ENCODE assay signal across 18 mouse cellular contexts in genomic region chr6:88815036-88815435, GRCm38 (mm10). TPM values are rescaled to one million over a fixed set of nuclear protein-coding genes. Genes with fewer than 3 reads are reported as not detected.
DNase-seq lines count a peak whose midpoint lies in the region; ATAC-seq lines count a peak whose summit lies in the region.
"Had no signal": no experiment of that assay in that cellular context is flagged by ENCODE, and none has a peak within 500 bp of the region (broad histone marks: within the 10 kb centered on the region; RNA-seq: fewer than 3 reads in every experiment).

No protein-coding gene starts in this region.

- H3K27ac ChIP-seq in hindbrain, embryonic 10.5 days: peak overlapping the region; percentile 35; the same call in 1 of the 2 replicates
- H3K27ac ChIP-seq in hindbrain, embryonic 12.5 days: no peak overlapping the region
- no peak overlapping the region for H3K27ac ChIP-seq in neural tube, embryonic 14.5 days (ENCODE audit: low read depth, low read length)
- H3K27ac ChIP-seq in midbrain, embryonic 11.5 days (ENCODE audit: low read depth, low read length): no peak overlapping the region
- H3K27ac ChIP-seq: liver, embryonic 15.5 days; stomach, embryonic 15.5 days had no signal

- no peak overlapping the region for H3K4me3 ChIP-seq in hindbrain, embryonic 10.5 days
- no peak overlapping the region for H3K4me3 ChIP-seq in hindbrain, embryonic 12.5 days
- no peak overlapping the region for H3K4me3 ChIP-seq in neural tube, embryonic 14.5 days (ENCODE audit: low read depth, low read length)
- no peak overlapping the region for H3K4me3 ChIP-seq in midbrain, embryonic 11.5 days (ENCODE audit: low read depth, low read length)
- H3K4me3 ChIP-seq: erythroblast, embryonic 14.5 days; heart, embryonic 12.5 days; liver, embryonic 15.5 days; stomach, embryonic 15.5 days had no signal

- no peak overlapping the region for H3K9ac ChIP-seq in hindbrain, embryonic 12.5 days
- H3K9ac ChIP-seq in neural tube, embryonic 14.5 days (replicated peaks; ENCODE audit: low read depth, low read length): no peak overlapping the region
- H3K9ac ChIP-seq in midbrain, embryonic 11.5 days (ENCODE audit: low read length): no peak overlapping the region
- H3K9ac ChIP-seq: heart, embryonic 12.5 days; liver, embryonic 15.5 days; stomach, embryonic 15.5 days had no signal

- WGBS in hindbrain, embryonic 10.5 days: 49% methylated on average over 3 of the region's 3 CpGs
- 47% methylated on average over 3 of the region's 3 CpGs for WGBS in hindbrain, embryonic 12.5 days
- 45% methylated on average over 3 of the region's 3 CpGs for WGBS in neural tube, embryonic 14.5 days
- WGBS in midbrain, embryonic 11.5 days: 53% methylated on average over 3 of the region's 3 CpGs

- no peaks in the 10 kb centered on the region for H3K36me3 ChIP-seq in hindbrain, embryonic 10.5 days
- no peaks in the 10 kb centered on the region for H3K36me3 ChIP-seq in hindbrain, embryonic 12.5 days
- H3K36me3 ChIP-seq in neural tube, embryonic 14.5 days (ENCODE audit: control insufficient read depth, insufficient read depth, low read length): no peaks in the 10 kb centered on the region
- H3K36me3 ChIP-seq in midbrain, embryonic 11.5 days (ENCODE audit: control insufficient read depth, insufficient read depth, low read length): no peaks in the 10 kb centered on the region
- H3K36me3 ChIP-seq: heart, embryonic 12.5 days had no signal

- DNase-seq in hindbrain, embryonic 10.5 days (ENCODE audit: low spot score): no peak
- DNase-seq in neural tube, embryonic 10.5 days (ENCODE audit: extremely low spot score, low spot score): no peak
- peak; percentile 39 for DNase-seq in midbrain, embryonic 11.5 days (ENCODE audit: low spot score, missing footprints)
- DNase-seq in right cerebral cortex, adult 18-20 months: no peak
- DNase-seq: adrenal gland, postnatal 25 days; cerebellum, adult 9-11 months; heart, postnatal 4 days; kidney, adult 11 months; kidney, postnatal 10 days; right cerebral cortex, postnatal 14 days had no signal

- ATAC-seq in hindbrain, embryonic 12.5 days (ENCODE audit: low FRiP score): no peak
- peak; percentile 41; the same call in 1 of the 2 replicates for ATAC-seq in neural tube, embryonic 14.5 days (ENCODE audit: low read depth)
- no peak for ATAC-seq in midbrain, embryonic 11.5 days (ENCODE audit: low FRiP score)
- no peak for ATAC-seq in megakaryocyte progenitor cell, adult 5-6 weeks (replicated peaks; ENCODE audit: poor library complexity)
- ATAC-seq: lung, postnatal 0 days had no signal

- H3K4me2 ChIP-seq in hindbrain, embryonic 12.5 days (replicated peaks): no peak overlapping the region
- no peak overlapping the region for H3K4me2 ChIP-seq in neural tube, embryonic 14.5 days (ENCODE audit: low read depth, low read length)
- no peak overlapping the region for H3K4me2 ChIP-seq in midbrain, embryonic 11.5 days
- H3K4me2 ChIP-seq: heart, embryonic 12.5 days; liver, embryonic 15.5 days; stomach, embryonic 15.5 days had no signal

- H3K4me1 ChIP-seq in hindbrain, embryonic 10.5 days (replicated peaks): peaks cover 44% of the 10 kb centered on the region
- peaks cover 20% of the 10 kb centered on the region for H3K4me1 ChIP-seq in hindbrain, embryonic 12.5 days
- H3K4me1 ChIP-seq in neural tube, embryonic 14.5 days (ENCODE audit: control insufficient read depth, insufficient read depth, low read length): no peaks in the 10 kb centered on the region
- no peaks in the 10 kb centered on the region for H3K4me1 ChIP-seq in midbrain, embryonic 11.5 days (ENCODE audit: control insufficient read depth, insufficient read depth, low read length)

- no peaks in the 10 kb centered on the region for H3K9me3 ChIP-seq in hindbrain, embryonic 10.5 days
- H3K9me3 ChIP-seq in hindbrain, embryonic 12.5 days (replicated peaks): no peaks in the 10 kb centered on the region
- H3K9me3 ChIP-seq in neural tube, embryonic 14.5 days (ENCODE audit: control insufficient read depth, low read length): no peaks in the 10 kb centered on the region
- H3K9me3 ChIP-seq in midbrain, embryonic 11.5 days (ENCODE audit: control insufficient read depth, low read length): no peaks in the 10 kb centered on the region
- H3K9me3 ChIP-seq: heart, embryonic 12.5 days; liver, embryonic 15.5 days; stomach, embryonic 15.5 days had no signal

- no peaks in the 10 kb centered on the region for H3K27me3 ChIP-seq in hindbrain, embryonic 10.5 days (ENCODE audit: insufficient read depth, poor library complexity, severe bottlenecking)
- H3K27me3 ChIP-seq in hindbrain, embryonic 12.5 days: no peaks in the 10 kb centered on the region
- no peaks in the 10 kb centered on the region for H3K27me3 ChIP-seq in neural tube, embryonic 14.5 days (ENCODE audit: control insufficient read depth, insufficient read depth, low read length)
- no peaks in the 10 kb centered on the region for H3K27me3 ChIP-seq in midbrain, embryonic 11.5 days (ENCODE audit: control insufficient read depth, insufficient read depth, low read length)
- H3K27me3 ChIP-seq: heart, embryonic 12.5 days; liver, embryonic 15.5 days; stomach, embryonic 15.5 days had no signal

RNA-seq across cellular contexts. Expression of gene Abtb1, which starts 26.7 kb away (rescaled TPM):
- polyA plus RNA-seq in hindbrain, embryonic 10.5 days (2016; fragmentation: Nextera tagmentation; extraction: Ambion mirVana): 27.2 and 27.5 TPM in 2 replicates
- 32.1 and 36.1 TPM in 2 replicates for polyA plus RNA-seq in hindbrain, embryonic 12.5 days (2016; fragmentation: Nextera tagmentation; extraction: Ambion mirVana)
- 40.7 and 42.4 TPM in 2 replicates for polyA plus RNA-seq in neural tube, embryonic 14.5 days (2014; fragmentation: Nextera tagmentation; extraction: Ambion mirVana)
- polyA plus RNA-seq in midbrain, embryonic 11.5 days (2014; fragmentation: Nextera tagmentation; extraction: Ambion mirVana): 15.4 and 17.4 TPM in 2 replicates
- total RNA-seq in megakaryocyte progenitor cell, adult 5-6 weeks (2015): 7.8 and 9.5 TPM in 2 replicates
- 40.1 and 40.7 TPM in 2 replicates for total RNA-seq in megakaryocyte progenitor cell, adult 5-6 weeks (2017)

RNA-seq across cellular contexts. Expression of gene Podxl2, which starts 59.8 kb away (rescaled TPM):
- 81.1 and 182 TPM in 2 replicates for polyA plus RNA-seq in hindbrain, embryonic 10.5 days (2016; fragmentation: Nextera tagmentation; extraction: Ambion mirVana)
- 386 and 391 TPM in 2 replicates for polyA plus RNA-seq in hindbrain, embryonic 12.5 days (2016; fragmentation: Nextera tagmentation; extraction: Ambion mirVana)
- 579 and 634 TPM in 2 replicates for polyA plus RNA-seq in neural tube, embryonic 14.5 days (2014; fragmentation: Nextera tagmentation; extraction: Ambion mirVana)
- 118 and 119 TPM in 2 replicates for polyA plus RNA-seq in midbrain, embryonic 11.5 days (2014; fragmentation: Nextera tagmentation; extraction: Ambion mirVana)
- total RNA-seq in megakaryocyte progenitor cell, adult 5-6 weeks (2015): 0.15 TPM in 1 of 2 replicates, not detected in the other
- total RNA-seq in megakaryocyte progenitor cell, adult 5-6 weeks (2017): 0.41 and 0.92 TPM in 2 replicates
